Mouse (Mus musculus): ENCODE results near the gene Ccdc12.

- TF ChIP-seq POLR2A (IDR thresholded peaks at IDR 0.05; ENCODE audit: insufficient read length, low read depth) (no peak), MAX (IDR thresholded peaks at IDR 0.05; ENCODE audit: low read depth) (no peak), TCF12 (IDR thresholded peaks at IDR 0.05; ENCODE audit: insufficient read depth, poor library complexity, severe bottlenecking) (no peak)
Measured at GRCm38 (mm10) chr9:110709640-110710258, 53.4 kb downstream of the Ccdc12 start.

All from myocyte (in vitro differentiated cells).